Mouse (Mus musculus): Measurements from ENCODE around the gene Tacc3.

- no peak for TF ChIP-seq POLR2A (IDR thresholded peaks at IDR 0.05; ENCODE audit: low read depth, low read length)
- no peak for TF ChIP-seq CTCF (IDR thresholded peaks at IDR 0.05; ENCODE audit: borderline replicate concordance, insufficient read depth, low read length)
Observed at GRCm38 (mm10) chr5:33635361-33635760, 22.6 kb upstream of the Tacc3 start.
